Mouse (Mus musculus): Measurements from ENCODE around the gene Dexi. TPM values are rescaled to one million over a fixed set of nuclear protein-coding genes. Genes with fewer than 3 reads are reported as not detected.

The Dexi gene
- polyA plus RNA-seq, 1 experiment, result not detected

DNA sequence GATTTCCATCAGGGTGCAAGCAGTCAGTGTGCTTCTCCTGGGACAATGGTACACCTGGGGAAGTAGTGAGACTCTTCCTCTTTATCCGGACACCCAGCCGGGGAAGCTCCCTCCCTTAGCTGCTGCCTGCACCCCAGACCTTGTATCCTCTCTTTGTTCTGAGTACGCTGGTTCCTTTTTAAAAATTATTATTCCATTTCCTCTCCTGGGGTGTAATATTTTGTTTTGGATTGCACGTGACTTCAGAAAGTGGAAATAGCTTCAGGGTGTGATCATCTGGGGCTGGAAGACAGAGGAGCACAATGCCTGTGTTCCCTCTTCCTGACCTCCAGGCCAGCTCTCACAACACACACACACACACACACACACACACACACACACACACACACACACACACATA is 60.5 kb downstream of the Dexi start:
- TF ChIP-seq POLR2A (IDR thresholded peaks at IDR 0.05; ENCODE audit: insufficient read depth, low read depth, low read length), result no peak
- TF ChIP-seq CTCF (IDR thresholded peaks at IDR 0.05; ENCODE audit: insufficient read depth, low read depth, low read length), result no peak
- 77% methylated on average over 4 of the region's 4 CpGs for WGBS

GRCm38 (mm10) chr16:10479857-10480256 is 63.0 kb downstream of the Dexi start, which contains the start of gene Ciita:
Gene Ciita, plus strand, starts transcription at chr16:10480059.
- Histone ChIP-seq H3K27ac (ENCODE audit: insufficient read depth, low read depth, low read length) (no peak within 1 kb of the TSS), H3K4me3 (ENCODE audit: insufficient read depth, low read depth, low read length) (no peak within 1 kb of the TSS), H3K4me1 (ENCODE audit: control insufficient read depth, insufficient read depth, low read length) (no peaks in the 10 kb centered on the region)
- WGBS, result 88% methylated on average over 5 of the region's 5 CpGs
- TF ChIP-seq POLR2A (IDR thresholded peaks at IDR 0.05; ENCODE audit: insufficient read depth, low read depth, low read length) (no peak), CTCF (IDR thresholded peaks at IDR 0.05; ENCODE audit: insufficient read depth, low read depth, low read length) (no peak)

More for the DNA sequence above, 60.5 kb downstream of the Dexi start:
- Histone ChIP-seq H3K27ac (ENCODE audit: insufficient read depth, low read depth, low read length) (no peak overlapping the region), H3K4me3 (ENCODE audit: insufficient read depth, low read depth, low read length) (no peak overlapping the region), H3K4me1 (ENCODE audit: control insufficient read depth, insufficient read depth, low read length) (no peaks in the 10 kb centered on the region)

DNA sequence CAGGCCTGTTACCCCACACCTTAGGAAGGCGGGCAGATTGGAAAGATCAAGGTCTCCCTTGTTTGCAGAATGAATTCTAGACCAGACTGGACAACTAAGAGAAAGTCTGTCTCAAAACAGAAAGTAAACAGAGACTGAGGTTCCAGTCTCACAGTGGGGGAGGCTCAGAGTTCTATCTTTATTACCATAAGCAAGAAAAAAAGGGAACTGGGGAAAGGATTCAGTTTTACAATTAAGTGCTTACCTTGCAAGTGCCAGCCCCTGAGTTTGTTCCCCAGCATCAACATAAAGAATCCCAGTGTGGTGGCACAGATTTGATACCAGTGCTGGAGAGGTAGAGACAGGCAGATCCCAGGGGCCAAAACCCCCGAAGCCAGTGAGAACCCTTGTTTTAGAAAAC is 66.9 kb downstream of the Dexi start:
- WGBS, result 76% methylated on average over 2 of the region's 2 CpGs
- TF ChIP-seq CTCF (IDR thresholded peaks at IDR 0.05; ENCODE audit: insufficient read depth, low read depth, low read length) (no peak), POLR2A (IDR thresholded peaks at IDR 0.05; ENCODE audit: insufficient read depth, low read depth, low read length) (no peak)
- Histone ChIP-seq H3K4me3 (ENCODE audit: insufficient read depth, low read depth, low read length) (no peak overlapping the region), H3K27ac (ENCODE audit: insufficient read depth, low read depth, low read length) (no peak overlapping the region), H3K4me1 (ENCODE audit: control insufficient read depth, insufficient read depth, low read length) (no peaks in the 10 kb centered on the region)

GRCm38 (mm10) chr16:10474956-10475355 is 67.9 kb downstream of the Dexi start:
- H3K27ac ChIP-seq (ENCODE audit: insufficient read depth, low read depth, low read length), result no peak overlapping the region
- H3K4me3 ChIP-seq (ENCODE audit: insufficient read depth, low read depth, low read length), result no peak overlapping the region
- 76% methylated on average over 3 of the region's 3 CpGs for WGBS
- H3K4me1 ChIP-seq (ENCODE audit: control insufficient read depth, insufficient read depth, low read length), result no peaks in the 10 kb centered on the region
- TF ChIP-seq POLR2A (IDR thresholded peaks at IDR 0.05; ENCODE audit: insufficient read depth, low read depth, low read length) (no peak), CTCF (IDR thresholded peaks at IDR 0.05; ENCODE audit: insufficient read depth, low read depth, low read length) (no peak)

- 97% methylated on average over 3 of the region's 3 CpGs for WGBS
- H3K4me1 ChIP-seq (ENCODE audit: control insufficient read depth, insufficient read depth, low read length), result no peaks in the 10 kb centered on the region
Observed at GRCm38 (mm10) chr16:10471950-10472349, 70.9 kb downstream of the Dexi start.

DNA sequence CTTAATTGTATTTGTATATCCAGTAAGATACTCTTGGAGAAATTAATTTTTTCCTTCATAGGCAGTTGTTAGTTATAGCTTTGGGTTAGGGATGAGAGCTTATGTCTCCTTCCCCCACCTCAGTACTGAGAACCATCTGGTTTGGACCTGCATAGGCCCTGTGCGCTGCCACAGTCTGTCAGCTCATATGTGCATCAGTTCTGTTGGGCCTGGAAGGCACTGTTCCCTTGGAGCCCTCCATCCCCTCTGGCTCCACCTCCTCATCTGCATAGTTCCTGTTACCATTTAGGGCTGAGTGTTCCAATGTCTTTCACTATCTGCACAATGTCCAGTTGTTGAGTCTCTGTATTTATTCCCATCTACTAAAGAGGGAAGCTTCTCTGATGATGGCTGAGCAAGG is 74.7 kb downstream of the Dexi start:
- Histone ChIP-seq H3K4me1 (ENCODE audit: control insufficient read depth, insufficient read depth, low read length) (no peaks in the 10 kb centered on the region), H3K27ac (ENCODE audit: insufficient read depth, low read depth, low read length) (no peak overlapping the region), H3K4me3 (ENCODE audit: insufficient read depth, low read depth, low read length) (no peak overlapping the region)
- TF ChIP-seq POLR2A (IDR thresholded peaks at IDR 0.05; ENCODE audit: insufficient read depth, low read depth, low read length), result no peak
- TF ChIP-seq CTCF (IDR thresholded peaks at IDR 0.05; ENCODE audit: insufficient read depth, low read depth, low read length), result no peak
- WGBS, result 88% methylated on average over 1 of the region's 1 CpGs

More at GRCm38 (mm10) chr16:10471950-10472349, 70.9 kb downstream of the Dexi start:
- Histone ChIP-seq H3K4me3 (ENCODE audit: insufficient read depth, low read depth, low read length) (no peak overlapping the region), H3K27ac (ENCODE audit: insufficient read depth, low read depth, low read length) (no peak overlapping the region)
- TF ChIP-seq CTCF (IDR thresholded peaks at IDR 0.05; ENCODE audit: insufficient read depth, low read depth, low read length) (no peak), POLR2A (IDR thresholded peaks at IDR 0.05; ENCODE audit: insufficient read depth, low read depth, low read length) (no peak)

DNA sequence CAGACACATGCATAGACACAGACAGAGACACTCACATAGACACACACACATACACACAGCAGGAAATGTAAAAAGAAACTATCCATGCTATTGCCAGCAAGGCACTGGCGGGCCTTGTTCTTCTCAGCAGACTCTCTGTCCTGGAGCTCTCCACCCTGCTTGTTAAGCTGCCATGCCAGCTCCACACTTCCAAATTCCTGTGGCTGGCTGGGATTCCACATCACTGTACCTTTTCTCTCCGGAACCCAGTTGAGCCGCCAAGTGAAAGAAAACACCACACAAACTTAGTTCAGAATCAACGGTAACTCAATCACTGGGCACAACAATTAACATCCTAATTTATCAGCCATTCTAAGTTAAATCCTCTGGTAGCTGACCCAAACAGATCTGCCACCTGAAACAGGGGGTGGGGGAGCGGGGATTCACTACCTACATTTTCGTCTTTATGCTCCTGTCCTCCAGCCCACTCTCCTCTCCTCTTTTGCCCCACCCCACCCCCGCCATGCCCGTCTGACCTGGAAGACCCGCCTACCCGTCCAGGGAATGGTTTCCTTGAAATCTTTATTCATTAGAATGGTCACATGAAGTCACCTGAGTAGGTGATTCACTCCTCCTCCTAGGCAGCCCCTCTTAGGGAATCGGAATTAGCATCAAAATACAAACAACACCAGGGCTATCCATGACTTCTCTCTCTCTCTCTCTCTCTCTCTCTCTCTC is 75.3 kb downstream of the Dexi start:
- no peak overlapping the region for H3K4me3 ChIP-seq (ENCODE audit: insufficient read depth, low read depth, low read length)
- WGBS, result 37% methylated on average over 11 of the region's 11 CpGs
- H3K27ac ChIP-seq (ENCODE audit: insufficient read depth, low read depth, low read length), result no peak overlapping the region
- H3K4me1 ChIP-seq (ENCODE audit: control insufficient read depth, insufficient read depth, low read length), result no peaks in the 10 kb centered on the region
- TF ChIP-seq CTCF (IDR thresholded peaks at IDR 0.05; ENCODE audit: insufficient read depth, low read depth, low read length) (no peak), POLR2A (IDR thresholded peaks at IDR 0.05; ENCODE audit: insufficient read depth, low read depth, low read length) (no peak)

DNA sequence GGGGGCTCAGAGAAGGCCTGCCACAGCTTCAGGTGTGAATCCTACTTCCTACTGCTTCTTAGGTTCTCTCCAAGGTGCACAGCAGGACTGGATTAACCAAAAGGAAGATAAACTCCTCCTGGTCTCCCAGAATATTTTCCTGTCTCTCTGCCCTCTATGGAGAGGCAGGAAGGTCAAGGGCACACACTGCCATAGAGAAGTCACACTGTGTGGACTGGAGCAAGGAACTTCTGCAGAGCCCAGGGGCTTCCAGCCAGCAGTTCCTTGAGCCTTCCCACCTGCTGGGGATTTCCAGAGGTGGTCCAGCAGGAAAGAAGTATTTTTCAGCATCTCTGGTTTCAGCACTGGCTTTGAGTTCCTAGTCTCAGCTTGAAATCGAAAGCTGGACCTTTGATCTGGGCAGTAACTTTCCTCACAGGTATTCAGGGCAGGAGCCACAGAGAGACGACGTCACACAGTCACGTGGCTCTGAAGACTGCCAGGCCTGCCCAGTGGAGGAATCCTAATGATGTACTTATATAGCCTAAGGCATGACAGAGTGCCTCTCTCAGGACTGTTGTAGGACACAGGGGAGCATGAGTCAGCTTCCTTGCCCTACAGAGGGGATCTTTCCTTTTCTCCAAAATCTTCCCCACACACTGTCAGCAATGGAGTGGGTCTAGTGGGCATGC is 77.7 kb downstream of the Dexi start:
- WGBS, result 38% methylated on average over 4 of the region's 4 CpGs
- TF ChIP-seq POLR2A (IDR thresholded peaks at IDR 0.05; ENCODE audit: insufficient read depth, low read depth, low read length) (no peak), CTCF (IDR thresholded peaks at IDR 0.05; ENCODE audit: insufficient read depth, low read depth, low read length) (no peak)
- no peaks in the 10 kb centered on the region for H3K4me1 ChIP-seq (ENCODE audit: control insufficient read depth, insufficient read depth, low read length)
- H3K4me3 ChIP-seq (ENCODE audit: insufficient read depth, low read depth, low read length), result no peak overlapping the region
- H3K27ac ChIP-seq (ENCODE audit: insufficient read depth, low read depth, low read length), result no peak overlapping the region

GRCm38 (mm10) chr16:10461178-10461577 is 81.7 kb downstream of the Dexi start:
- WGBS, result 97% methylated on average over 2 of the region's 2 CpGs
- TF ChIP-seq CTCF (IDR thresholded peaks at IDR 0.05; ENCODE audit: insufficient read depth, low read depth, low read length), result no peak
- TF ChIP-seq POLR2A (IDR thresholded peaks at IDR 0.05; ENCODE audit: insufficient read depth, low read depth, low read length), result no peak
- H3K27ac ChIP-seq (ENCODE audit: insufficient read depth, low read depth, low read length), result no peak overlapping the region

More at GRCm38 (mm10) chr16:10461178-10461577, 81.7 kb downstream of the Dexi start:
- no peak overlapping the region for H3K4me3 ChIP-seq (ENCODE audit: insufficient read depth, low read depth, low read length)
- no peaks in the 10 kb centered on the region for H3K4me1 ChIP-seq (ENCODE audit: control insufficient read depth, insufficient read depth, low read length)

Data from olfactory bulb, adult 2 months (tissue).